Mouse (Mus musculus) kidney, embryonic 16.5 days (tissue): Measurements from ENCODE around the gene Barhl1. TPM values are rescaled to one million over a fixed set of nuclear protein-coding genes. Genes with fewer than 3 reads are reported as not detected.

ENCODE experiments used
- ATAC-seq: fragments of 200-750 bp; cut with Nextera tagmentation; 2 replicates; pipeline ENCODE4 v1.8.0; 2017; ENCODE audit warnings: moderate TSS enrichment; ENCODE audit not compliant: low FRiP score, low TSS enrichment
- H3K27ac ChIP-seq: fragments of 300-500 bp; sonication (generic); 2 replicates; pipeline ENCODE4 v1.5.1; 2014; ENCODE audit warnings: low read length
- H3K27me3 ChIP-seq: fragments of 300-500 bp; sonication (generic); 2 replicates; pipeline ENCODE4 v1.6.1; 2014; ENCODE audit warnings: low read length, control low read depth, mixed read lengths; ENCODE audit not compliant: insufficient read depth
- H3K36me3 ChIP-seq: fragments of 300-500 bp; sonication (generic); 2 replicates; pipeline ENCODE4 v1.6.1; 2014; ENCODE audit warnings: low read length, control low read depth, mixed read lengths; ENCODE audit not compliant: insufficient read depth
- H3K4me1 ChIP-seq: fragments of 300-500 bp; sonication (generic); 2 replicates; pipeline ENCODE4 v1.6.1; 2014; ENCODE audit warnings: low read length, control low read depth, mixed read lengths; ENCODE audit not compliant: insufficient read depth
- H3K4me2 ChIP-seq: fragments of 300-500 bp; sonication (generic); replicated peaks from 2 replicates; pipeline ENCODE4 v1.6.1; 2014; ENCODE audit warnings: low read depth, low read length
- H3K4me3 ChIP-seq: fragments of 300-500 bp; sonication (generic); 2 replicates; pipeline ENCODE4 v1.5.1; 2014; ENCODE audit warnings: mild to moderate bottlenecking, low read length
- H3K9ac ChIP-seq: fragments of 300-500 bp; sonication (generic); replicated peaks from 2 replicates; pipeline ENCODE4 v1.6.1; 2014; ENCODE audit warnings: low read length
- H3K9me3 ChIP-seq: fragments of 300-500 bp; sonication (generic); 2 replicates; pipeline ENCODE4 v1.6.1; 2016; ENCODE audit warnings: low read length, control low read depth
- WGBS: fragments of 180-500 bp; shearing (Covaris S2); extraction: QIAGEN DNeasy Blood & Tissue Kit; methylation state at CpG from one replicate; pipeline ENCODE4 v1.1.7; 2014; 5-methylcytosine and 5-hydroxymethylcytosine counted together
- polyA plus RNA-seq: library from polyadenylated mRNA; unstranded; fragments of >200 nt; fragmentation: Nextera tagmentation; extraction: Ambion mirVana; gene quantifications from 2 replicates; pipeline ENCODE4 v1.2.1, GENCODE M21; 2015

Gene Barhl1
- polyA plus RNA-seq, 1 experiment from 2014 or later, result not detected

DNA sequence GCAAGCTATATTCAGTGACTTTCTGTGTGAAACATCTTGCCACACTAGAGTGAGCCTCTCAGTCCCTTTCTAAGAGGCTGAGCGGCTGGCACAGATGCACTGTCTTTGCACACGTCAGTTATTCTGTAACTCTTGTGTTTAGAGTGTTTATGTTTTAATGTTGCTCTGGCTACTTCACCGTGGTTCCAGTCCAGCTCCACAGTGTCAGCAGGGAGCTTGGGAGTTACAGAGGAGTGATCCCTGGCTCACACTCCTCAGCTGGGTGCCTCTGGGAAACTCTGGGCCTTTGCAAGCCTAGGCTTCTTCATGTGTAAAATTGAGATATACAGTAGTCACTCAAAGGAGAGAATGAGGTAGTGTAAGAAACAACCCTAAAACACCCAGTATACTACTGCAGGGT, 34.4 kb downstream of the Barhl1 start:
- ATAC-seq, result no peak
- 89% methylated on average over 3 of the region's 3 CpGs for WGBS
- no peaks in the 10 kb centered on the region for H3K27me3 ChIP-seq
- H3K4me3 ChIP-seq, result no peak overlapping the region
- no peak overlapping the region for H3K9ac ChIP-seq
- H3K27ac ChIP-seq, result no peak overlapping the region
- H3K4me2 ChIP-seq, result no peak overlapping the region
- peaks cover 29% of the 10 kb centered on the region for H3K36me3 ChIP-seq
- H3K4me1 ChIP-seq, result no peaks in the 10 kb centered on the region
- no peaks in the 10 kb centered on the region for H3K9me3 ChIP-seq

DNA sequence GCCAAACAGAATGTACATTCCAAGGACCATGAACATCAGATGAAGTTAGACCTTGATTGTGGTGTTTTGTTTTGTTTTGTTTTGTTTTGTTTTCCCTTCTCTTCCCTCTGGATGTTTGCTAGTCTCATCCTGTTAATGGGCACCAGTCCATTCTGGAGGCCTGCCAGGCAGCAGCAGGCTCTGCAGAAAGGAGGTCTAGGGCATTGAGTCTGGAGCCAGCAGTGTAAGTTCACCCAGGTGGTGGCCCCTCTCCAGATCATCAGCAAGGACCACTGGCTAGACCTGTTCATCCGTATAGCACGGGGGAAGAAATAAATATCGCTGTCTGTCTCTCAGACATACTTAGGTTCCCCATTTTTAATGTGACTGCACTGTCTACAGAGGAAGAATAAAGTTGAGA, 35.2 kb downstream of the Barhl1 start:
- Histone ChIP-seq H3K4me2 (no peak overlapping the region), H3K4me1 (no peaks in the 10 kb centered on the region), H3K27ac (no peak overlapping the region), H3K4me3 (no peak overlapping the region), H3K36me3 (peaks cover 34% of the 10 kb centered on the region), H3K27me3 (no peaks in the 10 kb centered on the region), H3K9ac (no peak overlapping the region), H3K9me3 (no peaks in the 10 kb centered on the region)
- 89% methylated on average over 3 of the region's 3 CpGs for WGBS
- ATAC-seq, result no peak

DNA sequence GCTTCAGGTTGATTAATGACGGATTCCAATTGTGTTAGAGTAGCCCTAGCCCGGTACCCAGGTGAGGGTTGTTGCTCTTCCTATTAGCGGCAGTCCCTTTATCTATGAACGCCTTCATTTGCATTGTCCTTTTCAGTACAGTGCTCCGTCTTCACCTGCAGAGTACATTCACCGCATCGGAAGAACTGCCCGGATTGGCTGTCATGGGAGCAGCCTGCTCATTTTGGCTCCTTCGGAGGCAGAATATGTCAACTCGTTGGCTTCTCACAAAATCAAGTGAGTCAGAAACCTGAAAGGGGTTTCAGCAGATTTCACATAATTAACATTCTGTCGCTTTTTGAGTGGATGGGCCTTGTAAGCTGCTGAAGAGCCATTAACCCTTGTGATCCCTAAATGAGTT, 40.9 kb downstream of the Barhl1 start:
- Histone ChIP-seq H3K27me3 (no peaks in the 10 kb centered on the region), H3K27ac (no peak overlapping the region), H3K4me3 (no peak overlapping the region), H3K4me2 (no peak overlapping the region), H3K9me3 (no peaks in the 10 kb centered on the region), H3K36me3 (peaks cover 44% of the 10 kb centered on the region), H3K4me1 (no peaks in the 10 kb centered on the region), H3K9ac (no peak overlapping the region)
- ATAC-seq, result no peak
- WGBS, result 90% methylated on average over 11 of the region's 11 CpGs

DNA sequence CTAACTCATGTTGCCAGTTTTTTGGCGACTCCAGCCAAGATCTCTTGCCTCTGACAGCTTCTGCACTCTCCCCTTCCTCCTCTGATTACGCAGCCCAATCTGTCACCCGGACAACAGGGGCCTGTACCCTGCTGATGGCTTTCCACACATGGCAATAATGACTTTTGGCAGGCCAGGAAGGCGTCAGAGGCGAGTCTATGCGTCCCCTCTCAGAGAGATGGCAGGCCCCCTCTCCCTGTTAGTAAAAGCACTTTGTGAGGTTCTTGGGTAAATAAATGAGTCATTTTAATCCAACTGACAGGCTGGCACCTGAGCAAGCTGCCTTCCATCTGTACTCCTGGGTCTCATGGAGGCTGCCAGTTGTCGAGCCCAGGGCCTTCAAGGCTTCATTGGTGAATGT, 49.0 kb downstream of the Barhl1 start:
- Histone ChIP-seq H3K27me3 (no peaks in the 10 kb centered on the region), H3K36me3 (peaks cover 21% of the 10 kb centered on the region), H3K4me3 (no peak overlapping the region), H3K4me2 (no peak overlapping the region), H3K27ac (no peak overlapping the region), H3K4me1 (no peaks in the 10 kb centered on the region), H3K9me3 (no peaks in the 10 kb centered on the region), H3K9ac (no peak overlapping the region)
- WGBS, result 65% methylated on average over 7 of the region's 7 CpGs
- ATAC-seq, result no peak

DNA sequence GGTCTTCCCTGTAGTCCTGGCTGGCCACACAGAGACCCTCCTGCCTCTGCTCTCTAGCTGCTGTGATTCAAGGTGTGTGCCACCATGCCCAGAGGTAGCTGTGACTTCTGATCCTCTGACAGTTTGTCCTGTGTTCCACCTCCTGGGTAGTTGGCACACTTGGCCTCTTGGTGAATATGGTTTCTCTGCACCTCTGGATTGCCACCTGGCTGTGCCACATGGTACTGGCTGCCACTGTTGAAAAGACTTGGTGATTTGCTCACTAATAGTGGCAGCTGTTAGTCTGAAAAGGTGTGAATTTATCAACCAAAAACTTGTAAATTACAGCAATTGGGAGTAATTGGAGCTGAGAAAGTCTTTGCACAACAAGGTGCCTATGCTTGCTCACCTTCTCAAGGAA, 52.6 kb downstream of the Barhl1 start:
- Histone ChIP-seq H3K4me3 (no peak overlapping the region), H3K27me3 (no peaks in the 10 kb centered on the region), H3K4me1 (no peaks in the 10 kb centered on the region), H3K36me3 (peaks cover 49% of the 10 kb centered on the region), H3K9ac (no peak overlapping the region), H3K9me3 (no peaks in the 10 kb centered on the region), H3K27ac (no peak overlapping the region), H3K4me2 (no peak overlapping the region)
- no peak for ATAC-seq

DNA sequence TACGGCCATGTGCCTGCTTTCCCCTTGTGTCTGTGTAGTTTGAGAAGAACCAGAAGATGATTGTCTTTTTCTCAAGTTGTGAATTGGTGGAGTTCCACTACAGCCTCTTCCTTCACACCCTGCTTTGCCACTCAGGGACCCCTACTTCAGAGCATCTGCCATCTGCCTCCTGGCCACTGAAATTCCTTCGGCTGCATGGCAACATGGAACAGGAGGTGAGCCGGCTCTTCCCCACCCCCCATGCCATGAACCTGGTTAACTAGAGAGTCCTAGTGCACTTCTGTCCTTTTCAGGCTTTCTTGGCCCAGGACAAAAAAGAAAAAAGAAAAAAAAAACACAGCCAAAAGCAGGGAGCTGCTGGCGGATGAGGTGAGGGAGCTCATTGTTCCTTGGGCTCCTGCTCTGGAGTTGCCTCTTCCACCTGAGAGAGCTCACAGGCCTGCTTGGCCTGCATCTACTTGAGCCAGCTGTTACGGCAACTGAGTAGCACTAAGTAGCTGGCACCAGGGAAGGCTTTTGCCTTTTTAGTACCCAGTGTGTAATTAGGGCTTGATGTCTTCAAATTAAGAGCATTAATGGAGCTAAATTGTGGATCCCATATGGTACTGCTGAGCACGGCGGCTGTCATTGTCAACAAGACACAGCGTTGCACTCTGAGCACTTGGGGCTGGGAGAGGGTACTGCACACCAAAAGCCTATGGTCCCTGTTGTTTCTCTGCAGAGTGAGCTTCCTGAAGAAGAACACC, 55.6 kb downstream of the Barhl1 start:
- no peak overlapping the region for H3K9ac ChIP-seq
- no peaks in the 10 kb centered on the region for H3K4me1 ChIP-seq
- H3K27me3 ChIP-seq, result no peaks in the 10 kb centered on the region
- 92% methylated on average over 8 of the region's 8 CpGs for WGBS
- no peak overlapping the region for H3K27ac ChIP-seq
- H3K4me3 ChIP-seq, result no peak overlapping the region
- H3K36me3 ChIP-seq, result peaks cover 54% of the 10 kb centered on the region
- ATAC-seq, result no peak
- no peak overlapping the region for H3K4me2 ChIP-seq
- H3K9me3 ChIP-seq, result no peaks in the 10 kb centered on the region

DNA sequence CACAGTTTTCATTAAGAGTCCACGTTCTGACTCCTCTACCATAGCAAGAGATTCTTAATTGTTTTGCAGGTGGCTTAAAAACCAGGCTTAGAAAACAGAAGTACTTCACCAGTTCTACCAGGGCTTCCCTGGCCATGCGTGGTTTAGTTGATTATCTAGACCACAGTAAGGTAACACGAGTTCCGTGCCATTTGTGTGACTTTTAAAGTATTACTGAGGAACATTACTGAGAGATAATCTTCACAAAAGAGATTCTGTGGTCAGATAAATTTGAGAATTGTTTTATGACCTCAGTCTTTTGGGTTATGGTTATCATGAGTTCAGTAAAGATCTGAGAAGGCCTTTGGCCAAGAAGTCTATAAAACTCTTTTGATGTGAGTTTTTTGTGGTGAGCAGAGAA, 57.2 kb downstream of the Barhl1 start:
- H3K27ac ChIP-seq, result no peak overlapping the region
- no peaks in the 10 kb centered on the region for H3K27me3 ChIP-seq
- no peak overlapping the region for H3K4me2 ChIP-seq
- H3K4me3 ChIP-seq, result no peak overlapping the region
- no peaks in the 10 kb centered on the region for H3K4me1 ChIP-seq
- no peaks in the 10 kb centered on the region for H3K9me3 ChIP-seq
- ATAC-seq, result no peak
- H3K9ac ChIP-seq, result no peak overlapping the region
- peaks cover 59% of the 10 kb centered on the region for H3K36me3 ChIP-seq
- WGBS, result 88% methylated on average over 4 of the region's 4 CpGs

Other genes starting within 250 kb of the Barhl1 start
- gene Spaca9, start 216.9 kb downstream of the Barhl1 start, polyA plus RNA-seq, result 2.3 and 2.7 TPM in 2 replicates
- gene Ak8, start 216.5 kb downstream of the Barhl1 start, polyA plus RNA-seq, result 0.94 and 1.2 TPM in 2 replicates
- gene Gtf3c4, start 76.3 kb downstream of the Barhl1 start, polyA plus RNA-seq, result 16.0 and 16.7 TPM in 2 replicates
- gene Ddx31, start 76.3 kb downstream of the Barhl1 start, polyA plus RNA-seq, result 14.1 and 14.3 TPM in 2 replicates
- 0.23 and 0.35 TPM in 2 replicates for gene Cfap77, start 138.4 kb upstream of the Barhl1 start, polyA plus RNA-seq
- gene Ttf1, start 143.6 kb upstream of the Barhl1 start, polyA plus RNA-seq, result 10.2 and 11.4 TPM in 2 replicates
- 8.0 and 8.9 TPM in 2 replicates for gene Setx, start 207.5 kb upstream of the Barhl1 start, polyA plus RNA-seq